Mouse (Mus musculus): Measurements from ENCODE around the gene Tmem45a2. TPM values are rescaled to one million over a fixed set of nuclear protein-coding genes. Genes with fewer than 3 reads are reported as not detected.
"Not testable (repeated sequence)": the region's sequence is repeated elsewhere in the genome, so short reads cannot be mapped to it uniquely, and the experiment has no call there.

Gene Tmem45a2
- not detected for total RNA-seq (2021)
- long read RNA-seq, experiment 1 = 0 reads
- long read RNA-seq, experiment 2 = 0 reads

- no peak for DNase-seq
Measured at GRCm38 (mm10) chr16:57071132-57071639, at the start of gene Tmem45a2. Gene Tmem45a2 (minus strand): TSS chr16:57071372.

- DNase-seq = no peak
Measured at GRCm38 (mm10) chr16:57117562-57117961, 46.4 kb upstream of the Tmem45a2 start.

GRCm38 (mm10) chr16:57116066-57116465, 44.9 kb upstream of the Tmem45a2 start:
- DNase-seq = no peak

GRCm38 (mm10) chr16:57106185-57106960, 35.2 kb upstream of the Tmem45a2 start:
- DNase-seq = no peak

GRCm38 (mm10) chr16:57101174-57101573, 30.0 kb upstream of the Tmem45a2 start:
- no peak for DNase-seq

GRCm38 (mm10) chr16:57099572-57100237, 28.5 kb upstream of the Tmem45a2 start:
- no peak for DNase-seq

GRCm38 (mm10) chr16:57098468-57099144, 27.4 kb upstream of the Tmem45a2 start:
- DNase-seq = no peak

GRCm38 (mm10) chr16:57092911-57093605, 21.9 kb upstream of the Tmem45a2 start:
- DNase-seq = no peak

GRCm38 (mm10) chr16:57092460-57092859, 21.3 kb upstream of the Tmem45a2 start:
- DNase-seq = no peak

- no peak for DNase-seq
Measured at GRCm38 (mm10) chr16:57079577-57079976, 8.4 kb upstream of the Tmem45a2 start.

- no peak for DNase-seq
Measured at GRCm38 (mm10) chr16:57075986-57076385, 4.8 kb upstream of the Tmem45a2 start.

GRCm38 (mm10) chr16:57062045-57062444, 9.1 kb downstream of the Tmem45a2 start:
- DNase-seq = no peak

GRCm38 (mm10) chr16:57056995-57057394, 14.2 kb downstream of the Tmem45a2 start:
- no peak for DNase-seq

GRCm38 (mm10) chr16:57049974-57050373, 21.2 kb downstream of the Tmem45a2 start:
- no peak for DNase-seq

GRCm38 (mm10) chr16:57038600-57038999, 32.6 kb downstream of the Tmem45a2 start:
- DNase-seq = no peak

- no peak for DNase-seq
Measured at GRCm38 (mm10) chr16:57030150-57030885, 40.9 kb downstream of the Tmem45a2 start.

GRCm38 (mm10) chr16:56998283-56998682, 72.9 kb downstream of the Tmem45a2 start:
- DNase-seq = not testable (repeated sequence)

Measured in gastrocnemius, postnatal 25 days (tissue).